Mouse (Mus musculus) MEL (cell line): ENCODE measurements at regions not wholly inside any gene's neighbourhood (a gene's known extent, or its start where the extent isn't known, plus 50 kb on each side); places are given as distances from the start of the nearest gene placed in this dataset.

Experiments used
- DNase-seq: peaks from one replicate; pipeline ENCODE4 v3.0.0; 2011; ENCODE audit warnings: low read depth, low spot score
- H3K27ac ChIP-seq: 2 replicates; pipeline ENCODE4 v1.5.1; 2012; ENCODE audit warnings: low read depth, mild to moderate bottlenecking, control low read depth, low read length, moderate library complexity; ENCODE audit not compliant: control insufficient read depth
- H3K27me3 ChIP-seq, 2 experiments: fragments of 150-350 bp in 1 of 2; sonication (generic) in 1 of 2; 2 replicates each; pipeline ENCODE4 v1.6.1; 2012; ENCODE audit warnings: low read length in 2 of 2, mild to moderate bottlenecking in 2 of 2, improper control_type of control experiment in 1 of 2, moderate library complexity in 1 of 2; ENCODE audit not compliant: insufficient read depth in 2 of 2, control insufficient read depth in 1 of 2
- H3K36me3 ChIP-seq, 2 experiments: 2 replicates each; pipeline ENCODE4 v1.6.1; 2012 to 2014; ENCODE audit warnings: low read length in 2 of 2, improper control_type of control experiment in 1 of 2, inconsistent platforms in 1 of 2, mild to moderate bottlenecking in 1 of 2; ENCODE audit not compliant: insufficient read depth in 2 of 2, control insufficient read depth in 1 of 2
- H3K4me1 ChIP-seq, 2 experiments: fragments of 150-350 bp in 1 of 2; sonication (generic) in 1 of 2; 2 replicates each; pipeline ENCODE4 v1.6.1; 2012; ENCODE audit warnings: low read length in 2 of 2, improper control_type of control experiment in 1 of 2, mild to moderate bottlenecking in 1 of 2; ENCODE audit not compliant: insufficient read depth in 2 of 2, control insufficient read depth in 1 of 2
- H3K4me3 ChIP-seq, 2 experiments: fragments of 150-350 bp in 1 of 2; sonication (generic) in 1 of 2; 2 replicates each; pipeline ENCODE4 v1.5.1; 2012; ENCODE audit warnings: low read depth in 2 of 2, low read length in 2 of 2, mild to moderate bottlenecking in 2 of 2, moderate library complexity in 2 of 2, control low read depth in 1 of 2, improper control_type of control experiment in 1 of 2; ENCODE audit not compliant: control insufficient read depth in 1 of 2, insufficient read depth in 1 of 2
- H3K79me2 ChIP-seq: 2 replicates; pipeline ENCODE4 v1.6.1; 2012; ENCODE audit warnings: mild to moderate bottlenecking, low read length, moderate library complexity; ENCODE audit not compliant: control insufficient read depth, poor library complexity, insufficient read depth
- H3K9ac ChIP-seq: 2 replicates; pipeline ENCODE4 v1.6.1; 2012; ENCODE audit warnings: low read depth, mild to moderate bottlenecking, control low read depth, low read length, moderate library complexity; ENCODE audit not compliant: control insufficient read depth, poor library complexity, severe bottlenecking
- H3K9me3 ChIP-seq: fragments of 150-350 bp; sonication (generic); replicated peaks from 2 replicates; pipeline ENCODE4 v1.6.1; 2012; ENCODE audit warnings: mild to moderate bottlenecking, low read length, improper control_type of control experiment, moderate library complexity; ENCODE audit not compliant: insufficient read depth
- CHD1 ChIP-seq: IDR thresholded peaks from 2 replicates; pipeline ENCODE4 v1.6.1; 2012; ENCODE audit warnings: low read depth, mild to moderate bottlenecking, inconsistent platforms, low read length, improper control_type of control experiment
- E2F4 ChIP-seq: IDR thresholded peaks from 2 replicates; pipeline ENCODE4 v1.6.1; 2011; ENCODE audit warnings: low read depth, low read length, improper control_type of control experiment, borderline replicate concordance
- EP300 ChIP-seq, 2 experiments: IDR thresholded peaks; 2 replicates each; pipeline ENCODE4 v1.6.1; 2011; ENCODE audit warnings: improper control_type of control experiment in 2 of 2, low read length in 2 of 2, low read depth in 1 of 2, mild to moderate bottlenecking in 1 of 2
- ETS1 ChIP-seq: IDR thresholded peaks from 2 replicates; pipeline ENCODE4 v1.6.1; 2012; ENCODE audit warnings: low read depth, mild to moderate bottlenecking, inconsistent platforms, low read length, improper control_type of control experiment, moderate library complexity
- GABPA ChIP-seq: IDR thresholded peaks from 2 replicates; pipeline ENCODE4 v1.6.1; 2012; ENCODE audit warnings: low read depth, mild to moderate bottlenecking, inconsistent platforms, low read length, improper control_type of control experiment, moderate library complexity
- GATA1 ChIP-seq: IDR thresholded peaks from 2 replicates; pipeline ENCODE4 v1.6.1; 2011; ENCODE audit warnings: low read depth, low read length, improper control_type of control experiment
- JUND ChIP-seq: IDR thresholded peaks from 2 replicates; pipeline ENCODE4 v1.6.1; 2011; ENCODE audit warnings: low read depth, mild to moderate bottlenecking, improper control_type of control experiment, low read length
- MAFK ChIP-seq: IDR thresholded peaks from 2 replicates; pipeline ENCODE4 v1.6.1; 2011; ENCODE audit warnings: low read depth, mild to moderate bottlenecking, low read length, improper control_type of control experiment, borderline replicate concordance
- MEF2A ChIP-seq: IDR thresholded peaks from 2 replicates; pipeline ENCODE4 v1.6.1; 2014; ENCODE audit warnings: low read depth, mild to moderate bottlenecking, inconsistent platforms, low read length, improper control_type of control experiment; ENCODE audit not compliant: poor library complexity, insufficient replicate concordance, severe bottlenecking; ENCODE audit errors: extremely low read depth
- MXI1 ChIP-seq: IDR thresholded peaks from 2 replicates; pipeline ENCODE4 v1.6.1; 2011; ENCODE audit warnings: mild to moderate bottlenecking, low read depth, low read length, improper control_type of control experiment
- MYC ChIP-seq: IDR thresholded peaks from 2 replicates; pipeline ENCODE4 v1.6.1; 2011; ENCODE audit warnings: low read depth, mild to moderate bottlenecking, low read length, improper control_type of control experiment, moderate library complexity
- POLR2AphosphoS2 ChIP-seq: IDR thresholded peaks from 2 replicates; pipeline ENCODE4 v1.6.1; 2011; ENCODE audit warnings: low read length, improper control_type of control experiment
- POLR2AphosphoS5 ChIP-seq: IDR thresholded peaks from 2 replicates; pipeline ENCODE4 v1.6.1; 2012; ENCODE audit warnings: low read depth, borderline replicate concordance, mild to moderate bottlenecking, inconsistent platforms, low read length, moderate library complexity, mixed read lengths
- RAD21 ChIP-seq: IDR thresholded peaks from 2 replicates; pipeline ENCODE4 v1.6.1; 2011; ENCODE audit warnings: mild to moderate bottlenecking, low read depth, low read length, improper control_type of control experiment
- RCOR1 ChIP-seq: IDR thresholded peaks from 2 replicates; pipeline ENCODE4 v1.6.1; 2012; ENCODE audit warnings: low read depth, mild to moderate bottlenecking, inconsistent platforms, low read length, improper control_type of control experiment
- SIN3A ChIP-seq: IDR thresholded peaks from 2 replicates; pipeline ENCODE4 v1.6.1; 2012; ENCODE audit warnings: low read length, improper control_type of control experiment, inconsistent platforms
- SMC3 ChIP-seq: IDR thresholded peaks from 2 replicates; pipeline ENCODE4 v1.6.1; 2011; ENCODE audit warnings: low read depth, low read length, improper control_type of control experiment
- TAL1 ChIP-seq: IDR thresholded peaks from 2 replicates; pipeline ENCODE4 v1.6.1; 2012; ENCODE audit warnings: mild to moderate bottlenecking, inconsistent platforms, low read length, moderate library complexity, mixed read lengths
- UBTF ChIP-seq: IDR thresholded peaks from 2 replicates; pipeline ENCODE4 v1.6.1; 2012; ENCODE audit warnings: low read depth, mild to moderate bottlenecking, inconsistent platforms, low read length, improper control_type of control experiment, moderate library complexity, borderline replicate concordance; ENCODE audit not compliant: insufficient read depth

DNA sequence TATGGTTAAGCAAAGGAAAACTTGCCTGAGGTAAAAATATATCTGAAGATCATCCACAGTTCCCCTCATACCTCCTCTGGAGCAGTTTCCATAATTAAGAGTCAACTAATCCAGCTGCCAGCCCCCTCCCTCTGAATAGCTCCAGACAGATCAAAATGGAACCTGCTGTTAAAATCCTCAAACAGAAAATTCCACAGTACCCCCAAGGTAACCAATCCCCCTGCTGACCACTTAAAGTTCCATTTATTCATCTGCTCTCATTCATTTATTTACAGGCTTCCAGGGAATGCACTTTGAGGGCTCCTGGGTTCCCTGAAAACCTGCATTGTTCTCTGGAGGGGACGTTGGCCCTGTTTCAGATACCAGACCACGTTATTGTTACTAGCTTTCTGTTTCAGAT, 275.9 kb downstream of the Ube2cbp start (continued):
- no peak for TF ChIP-seq POLR2AphosphoS2
- TF ChIP-seq, all 39 proteins: peak for 0

GRCm38 (mm10) chr9:86205041-86205440, 259.7 kb downstream of the Ube2cbp start:
- Histone ChIP-seq H3K9ac (no peak overlapping the region), H3K4me3 (no peak overlapping the region), H3K9me3 (no peaks in the 10 kb centered on the region), H3K36me3 (no peaks in the 10 kb centered on the region), H3K27ac (no peak overlapping the region), H3K79me2 (no peaks in the 10 kb centered on the region), H3K27me3 (no peaks in the 10 kb centered on the region), H3K4me1 (no peaks in the 10 kb centered on the region)
- DNase-seq, result no peak
- TF ChIP-seq MXI1, result no peak

DNA sequence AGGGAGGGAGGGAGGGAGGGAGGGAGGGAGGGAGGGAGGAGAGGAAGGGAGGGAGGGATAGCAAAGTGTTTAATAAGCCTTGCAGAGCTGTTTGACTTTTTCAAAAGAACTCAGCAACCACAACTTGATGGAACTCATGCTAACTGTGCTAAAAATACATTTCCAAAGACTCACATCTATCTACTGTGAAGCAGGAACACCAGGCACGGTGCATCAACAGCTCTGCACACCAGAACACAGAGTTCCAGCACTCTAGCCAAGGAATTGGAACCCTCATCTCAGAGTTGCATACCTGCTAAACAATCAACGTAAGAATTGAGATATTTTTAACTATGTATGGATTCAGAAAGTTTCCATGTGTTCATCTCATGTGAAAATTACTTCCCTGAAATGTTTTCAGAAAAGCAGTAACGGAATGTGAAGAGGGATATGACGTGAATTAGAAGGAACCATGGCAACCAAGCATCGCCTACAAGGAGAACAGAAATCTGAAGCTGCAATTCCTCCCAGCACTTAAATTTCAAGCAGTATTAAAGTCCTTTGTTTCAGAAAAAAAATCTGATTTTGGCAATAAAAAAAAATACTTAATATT, 256.3 kb downstream of the Ube2cbp start:
- Histone ChIP-seq H3K4me1 (no peaks in the 10 kb centered on the region), H3K27ac (no peak overlapping the region), H3K36me3 (no peaks in the 10 kb centered on the region), H3K9ac (no peak overlapping the region), H3K79me2 (no peaks in the 10 kb centered on the region), H3K4me3 (no peak overlapping the region), H3K27me3 (no peaks in the 10 kb centered on the region), H3K9me3 (no peaks in the 10 kb centered on the region)
- no peak for TF ChIP-seq SIN3A
- no peak for TF ChIP-seq RCOR1
- no peak for TF ChIP-seq MAFK
- no peak for TF ChIP-seq UBTF
- TF ChIP-seq CHD1, result no peak
- no peak for TF ChIP-seq MYC
- no peak for TF ChIP-seq ETS1
- no peak for TF ChIP-seq POLR2AphosphoS5
- TF ChIP-seq SMC3, result no peak
- TF ChIP-seq GABPA, result no peak
- TF ChIP-seq RAD21, result no peak
- no peak for TF ChIP-seq JUND
- no peak for TF ChIP-seq GATA1
- no peak for TF ChIP-seq MXI1
- TF ChIP-seq MEF2A, result no peak
- no peak for TF ChIP-seq EP300 (IDR thresholded peaks at IDR 0.05; ENCODE audit: low read depth in 1 of 2, low read length in 2 of 2)
- no peak for TF ChIP-seq TAL1
- TF ChIP-seq E2F4, result no peak
- no peak for DNase-seq
